Mouse (Mus musculus): ENCODE measurements around the gene Eif2b3. TPM values are rescaled to one million over a fixed set of nuclear protein-coding genes. Genes with fewer than 3 reads are reported as not detected.

Eif2b3 gene
- polyA plus RNA-seq, 1 experiment from 2014 or later = 46.2 TPM

- Histone ChIP-seq H3K36me3 (replicated peaks) (no peaks in the 10 kb centered on the region), H3K9me3 (no peaks in the 10 kb centered on the region), H3K4me1 (peaks cover 14% of the 10 kb centered on the region), H3K4me3 (peak overlapping the region; percentile 80), H3K9ac (peak overlapping the region; percentile 62), H3K27ac (peak overlapping the region; percentile 90), H3K27me3 (replicated peaks) (no peaks in the 10 kb centered on the region), H3K4me2 (peak overlapping the region; percentile 100)
- peak; percentile 19 for ATAC-seq (replicated peaks)
- WGBS = 4% methylated on average over 10 of the region's 10 CpGs
Observed at GRCm38 (mm10) chr4:117120052-117120444, 100.8 kb downstream of the Eif2b3 start.

- H3K36me3 ChIP-seq (replicated peaks) = no peaks in the 10 kb centered on the region
- peak overlapping the region; percentile 100 for H3K4me2 ChIP-seq
- H3K27ac ChIP-seq = peak overlapping the region; percentile 90
- under 1% methylated on average over 69 of the region's 69 CpGs for WGBS
- peak overlapping the region; percentile 80 for H3K4me3 ChIP-seq
- no peaks in the 10 kb centered on the region for H3K9me3 ChIP-seq
- H3K4me1 ChIP-seq = peaks cover 20% of the 10 kb centered on the region
- peak overlapping the region; percentile 62 for H3K9ac ChIP-seq
- H3K27me3 ChIP-seq (replicated peaks) = no peaks in the 10 kb centered on the region
- ATAC-seq (replicated peaks) = peak; percentile 96
Observed at GRCm38 (mm10) chr4:117120445-117121414, 101.5 kb downstream of the Eif2b3 start.

GRCm38 (mm10) chr4:117122209-117122608 is 103.0 kb downstream of the Eif2b3 start:
- H3K4me2 ChIP-seq = no peak overlapping the region
- H3K36me3 ChIP-seq (replicated peaks) = no peaks in the 10 kb centered on the region
- no peak for ATAC-seq (replicated peaks)

GRCm38 (mm10) chr4:117123546-117124217 is 104.5 kb downstream of the Eif2b3 start:
- Histone ChIP-seq H3K9ac (no peak overlapping the region), H3K27me3 (replicated peaks) (no peaks in the 10 kb centered on the region), H3K9me3 (no peaks in the 10 kb centered on the region), H3K4me1 (peaks cover 25% of the 10 kb centered on the region), H3K4me2 (no peak overlapping the region), H3K4me3 (no peak overlapping the region), H3K36me3 (replicated peaks) (peaks cover 4% of the 10 kb centered on the region; the same call in 1 of the 2 replicates), H3K27ac (no peak overlapping the region)
- 87% methylated on average over 8 of the region's 9 CpGs for WGBS
- ATAC-seq (replicated peaks) = no peak

More at GRCm38 (mm10) chr4:117122209-117122608, 103.0 kb downstream of the Eif2b3 start:
- Histone ChIP-seq H3K4me1 (peaks cover 25% of the 10 kb centered on the region), H3K27ac (no peak overlapping the region), H3K9me3 (no peaks in the 10 kb centered on the region), H3K4me3 (no peak overlapping the region), H3K27me3 (replicated peaks) (no peaks in the 10 kb centered on the region), H3K9ac (no peak overlapping the region)
- WGBS = 85% methylated on average over 4 of the region's 4 CpGs

GRCm38 (mm10) chr4:117124218-117124517 is 105.0 kb downstream of the Eif2b3 start:
- 92% methylated on average over 3 of the region's 3 CpGs for WGBS
- no peak overlapping the region for H3K27ac ChIP-seq
- no peaks in the 10 kb centered on the region for H3K27me3 ChIP-seq (replicated peaks)
- no peaks in the 10 kb centered on the region for H3K9me3 ChIP-seq
- H3K4me2 ChIP-seq = no peak overlapping the region
- peaks cover 7% of the 10 kb centered on the region; the same call in 1 of the 2 replicates for H3K36me3 ChIP-seq (replicated peaks)
- H3K4me1 ChIP-seq = peaks cover 25% of the 10 kb centered on the region
- no peak overlapping the region for H3K4me3 ChIP-seq
- H3K9ac ChIP-seq = no peak overlapping the region
- ATAC-seq (replicated peaks) = no peak

GRCm38 (mm10) chr4:117124518-117125347 is 105.5 kb downstream of the Eif2b3 start:
- Histone ChIP-seq H3K9me3 (no peaks in the 10 kb centered on the region), H3K27ac (peak overlapping the region; percentile 67), H3K9ac (peak overlapping the region; percentile 20; the same call in 1 of the 2 replicates), H3K4me2 (no peak overlapping the region), H3K36me3 (replicated peaks) (peaks cover 7% of the 10 kb centered on the region; the same call in 1 of the 2 replicates), H3K4me1 (peaks cover 23% of the 10 kb centered on the region), H3K27me3 (replicated peaks) (no peaks in the 10 kb centered on the region), H3K4me3 (no peak overlapping the region)
- no peak for ATAC-seq (replicated peaks)
- WGBS = 67% methylated on average over 14 of the region's 14 CpGs

GRCm38 (mm10) chr4:117125348-117125909 is 106.2 kb downstream of the Eif2b3 start, which contains the start of gene Btbd19:
TSS of gene Btbd19 (minus strand) at chr4:117125725.
- no peak for ATAC-seq (replicated peaks)
- Histone ChIP-seq H3K4me2 (no peak within 1 kb of the TSS), H3K27ac (peak within 1 kb of the TSS; percentile 67), H3K36me3 (replicated peaks) (peaks cover 7% of the 10 kb centered on the region; the same call in 1 of the 2 replicates), H3K4me3 (no peak within 1 kb of the TSS), H3K27me3 (replicated peaks) (no peaks in the 10 kb centered on the region), H3K9me3 (no peaks in the 10 kb centered on the region), H3K4me1 (peaks cover 21% of the 10 kb centered on the region), H3K9ac (peak within 1 kb of the TSS; percentile 20; the same call in 1 of the 2 replicates)
- WGBS = 24% methylated on average over 8 of the region's 8 CpGs

GRCm38 (mm10) chr4:117125910-117126674 is 106.9 kb downstream of the Eif2b3 start:
- Histone ChIP-seq H3K9me3 (no peaks in the 10 kb centered on the region), H3K27ac (peak overlapping the region; percentile 67), H3K4me2 (no peak overlapping the region), H3K9ac (0 out of 2 replicates have a peak overlapping the region, but pooled peaks have one; percentile 20), H3K36me3 (replicated peaks) (peaks cover 7% of the 10 kb centered on the region; the same call in 1 of the 2 replicates), H3K4me1 (peaks cover 18% of the 10 kb centered on the region), H3K4me3 (no peak overlapping the region), H3K27me3 (replicated peaks) (no peaks in the 10 kb centered on the region)
- 45% methylated on average over 15 of the region's 15 CpGs for WGBS
- ATAC-seq (replicated peaks) = no peak

GRCm38 (mm10) chr4:117126675-117127290 is 107.6 kb downstream of the Eif2b3 start, which contains the start of gene Tctex1d4:
TSS of gene Tctex1d4 (plus strand) at chr4:117126794.
- Histone ChIP-seq H3K4me1 (peaks cover 20% of the 10 kb centered on the region), H3K9ac (peak within 1 kb of the TSS; percentile 20; the same call in 1 of the 2 replicates), H3K4me3 (no peak within 1 kb of the TSS), H3K9me3 (no peaks in the 10 kb centered on the region), H3K4me2 (no peak within 1 kb of the TSS), H3K27me3 (replicated peaks) (no peaks in the 10 kb centered on the region), H3K36me3 (replicated peaks) (peaks cover 7% of the 10 kb centered on the region; the same call in 1 of the 2 replicates), H3K27ac (peak within 1 kb of the TSS; percentile 67)
- ATAC-seq (replicated peaks) = no peak
- 90% methylated on average over 9 of the region's 9 CpGs for WGBS

GRCm38 (mm10) chr4:117127991-117128686 is 108.9 kb downstream of the Eif2b3 start:
- Histone ChIP-seq H3K9ac (no peak overlapping the region), H3K4me1 (peaks cover 34% of the 10 kb centered on the region), H3K27ac (no peak overlapping the region), H3K27me3 (replicated peaks) (no peaks in the 10 kb centered on the region), H3K36me3 (replicated peaks) (peaks cover 7% of the 10 kb centered on the region; the same call in 1 of the 2 replicates), H3K4me2 (no peak overlapping the region), H3K9me3 (no peaks in the 10 kb centered on the region), H3K4me3 (no peak overlapping the region)
- ATAC-seq (replicated peaks) = no peak
- 92% methylated on average over 33 of the region's 33 CpGs for WGBS
